Mouse (Mus musculus) heart, embryonic 10.5 days (tissue): Measurements from ENCODE around the gene Kif3b. TPM values are rescaled to one million over a fixed set of nuclear protein-coding genes. Genes with fewer than 3 reads are reported as not detected.

ENCODE experiments used
- DNase-seq: peaks from one replicate; pipeline ENCODE4 v3.0.0-alpha.2; 2017; ENCODE audit warnings: low spot score
- H3K27ac ChIP-seq: fragments of 300-500 bp; sonication (generic); 2 replicates; pipeline ENCODE4 v1.5.1; 2016; ENCODE audit warnings: mild to moderate bottlenecking
- H3K27me3 ChIP-seq: fragments of 300-500 bp; sonication (generic); 2 replicates; pipeline ENCODE4 v1.6.1; 2016; ENCODE audit warnings: mild to moderate bottlenecking; ENCODE audit not compliant: poor library complexity, insufficient read depth, severe bottlenecking
- H3K36me3 ChIP-seq: fragments of 300-500 bp; sonication (generic); 2 replicates; pipeline ENCODE4 v1.6.1; 2016; ENCODE audit warnings: mild to moderate bottlenecking, moderate library complexity
- H3K4me1 ChIP-seq: fragments of 300-500 bp; sonication (generic); 2 replicates; pipeline ENCODE4 v1.6.1; 2016; ENCODE audit warnings: mild to moderate bottlenecking
- H3K4me3 ChIP-seq: fragments of 300-500 bp; sonication (generic); 2 replicates; pipeline ENCODE4 v1.5.1; 2016; ENCODE audit warnings: mild to moderate bottlenecking, moderate library complexity
- H3K9me3 ChIP-seq: fragments of 300-500 bp; sonication (generic); 2 replicates; pipeline ENCODE4 v1.6.1; 2016; ENCODE audit warnings: mild to moderate bottlenecking, moderate library complexity
- WGBS: fragments of 180-500 bp; shearing (Covaris S2); methylation state at CpG from one replicate; pipeline ENCODE4 v1.1.7; 2016; 5-methylcytosine and 5-hydroxymethylcytosine counted together
- polyA plus RNA-seq: library from polyadenylated mRNA; unstranded; fragments of >200 nt; fragmentation: Nextera tagmentation; extraction: Ambion mirVana; gene quantifications from 2 replicates; pipeline ENCODE4 v1.2.1, GENCODE M21; 2016

Gene Kif3b
- polyA plus RNA-seq, 1 experiment from 2014 or later, result 4.1 TPM

GRCm38 (mm10) chr2:153338361-153339350, 47.4 kb downstream of the Kif3b start:
- H3K27ac ChIP-seq, result no peak overlapping the region
- peaks cover 14% of the 10 kb centered on the region for H3K4me1 ChIP-seq
- 82% methylated on average over 9 of the region's 9 CpGs for WGBS
- no peaks in the 10 kb centered on the region for H3K27me3 ChIP-seq
- 0 out of 2 replicates have a peak, but pooled peaks cover 14% of the 10 kb centered on the region for H3K36me3 ChIP-seq
- H3K9me3 ChIP-seq, result no peaks in the 10 kb centered on the region
- no peak overlapping the region for H3K4me3 ChIP-seq
- no peak for DNase-seq

DNA sequence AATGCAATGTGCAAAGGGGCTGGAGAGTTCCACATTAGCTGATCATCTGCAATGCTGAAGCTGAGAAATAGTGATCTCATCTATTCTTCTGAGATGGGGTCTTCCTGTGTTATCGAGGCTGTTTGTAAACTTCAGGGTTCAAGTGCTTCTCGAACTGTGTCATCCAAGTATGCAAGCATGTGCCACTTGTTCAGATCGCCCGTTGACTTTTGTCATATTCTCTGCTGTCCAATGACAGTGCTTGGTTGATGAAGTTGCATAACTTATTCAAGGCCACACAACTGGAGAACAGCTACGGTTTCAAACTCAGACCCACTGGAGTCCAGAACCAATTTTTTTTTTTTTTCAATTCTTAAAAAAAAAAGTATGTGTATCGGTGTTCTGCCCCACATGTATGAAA, 51.0 kb downstream of the Kif3b start:
- Histone ChIP-seq H3K4me1 (peaks cover 9% of the 10 kb centered on the region), H3K36me3 (peaks cover 11% of the 10 kb centered on the region; the same call in 1 of the 2 replicates), H3K27me3 (no peaks in the 10 kb centered on the region), H3K9me3 (no peaks in the 10 kb centered on the region), H3K27ac (no peak overlapping the region), H3K4me3 (no peak overlapping the region)
- DNase-seq, result no peak
- WGBS, result 92% methylated on average over 6 of the region's 6 CpGs

- Histone ChIP-seq H3K27me3 (no peaks in the 10 kb centered on the region), H3K4me1 (peaks cover 5% of the 10 kb centered on the region), H3K36me3 (peaks cover 11% of the 10 kb centered on the region; the same call in 1 of the 2 replicates), H3K27ac (no peak overlapping the region), H3K4me3 (no peak overlapping the region), H3K9me3 (no peaks in the 10 kb centered on the region)
- no peak for DNase-seq
- WGBS, result 77% methylated on average over 3 of the region's 3 CpGs
Observed at GRCm38 (mm10) chr2:153342602-153343001, 51.4 kb downstream of the Kif3b start.

DNA sequence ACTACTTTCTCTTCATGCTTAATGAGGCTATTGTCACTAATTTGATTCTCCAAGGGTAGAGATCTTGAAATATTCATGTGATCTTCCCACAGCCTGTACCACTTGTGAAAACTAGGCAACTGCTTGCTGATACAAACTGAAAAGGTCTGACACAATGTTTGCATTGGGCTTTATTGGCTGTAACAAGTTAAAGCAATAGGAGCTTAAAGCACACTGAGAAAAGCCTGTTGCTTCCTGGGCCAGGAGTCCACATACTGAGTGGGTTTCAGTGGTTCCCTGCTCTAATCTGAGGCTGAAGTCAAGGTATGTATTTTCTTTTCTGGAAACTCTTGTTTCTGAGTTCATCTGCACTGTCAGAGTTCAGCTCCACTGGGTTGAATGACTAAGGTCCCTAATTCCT, 52.0 kb downstream of the Kif3b start:
- no peak overlapping the region for H3K4me3 ChIP-seq
- H3K27me3 ChIP-seq, result no peaks in the 10 kb centered on the region
- no peaks in the 10 kb centered on the region for H3K9me3 ChIP-seq
- no peak overlapping the region for H3K27ac ChIP-seq
- H3K4me1 ChIP-seq, result peaks cover 6% of the 10 kb centered on the region
- no peak for DNase-seq
- H3K36me3 ChIP-seq, result peaks cover 11% of the 10 kb centered on the region; the same call in 1 of the 2 replicates

DNA sequence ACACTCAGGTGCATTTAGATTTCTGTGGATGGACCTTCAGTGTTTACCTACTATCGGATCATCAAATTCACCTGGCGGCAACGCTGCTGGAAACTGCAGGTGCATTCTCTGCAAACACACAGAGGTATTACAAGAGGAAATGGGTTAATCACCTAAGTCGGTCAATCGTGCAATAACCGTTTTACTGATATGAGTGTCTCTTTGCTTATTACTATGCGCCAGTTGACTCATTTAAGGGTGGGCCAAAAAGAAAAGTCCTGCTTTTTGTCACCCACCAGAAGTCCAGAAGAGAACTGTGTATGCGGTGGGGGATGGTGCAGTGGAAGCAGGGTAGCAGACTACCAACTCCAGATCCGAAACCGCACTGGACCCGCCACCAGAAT, 53.8 kb downstream of the Kif3b start:
- no peak for DNase-seq
- Histone ChIP-seq H3K36me3 (peaks cover 11% of the 10 kb centered on the region; the same call in 1 of the 2 replicates), H3K27ac (peak overlapping the region; percentile 100), H3K4me1 (peaks cover 20% of the 10 kb centered on the region), H3K27me3 (no peaks in the 10 kb centered on the region), H3K9me3 (no peaks in the 10 kb centered on the region), H3K4me3 (peak overlapping the region; percentile 97)
- 8% methylated on average over 11 of the region's 11 CpGs for WGBS

DNA sequence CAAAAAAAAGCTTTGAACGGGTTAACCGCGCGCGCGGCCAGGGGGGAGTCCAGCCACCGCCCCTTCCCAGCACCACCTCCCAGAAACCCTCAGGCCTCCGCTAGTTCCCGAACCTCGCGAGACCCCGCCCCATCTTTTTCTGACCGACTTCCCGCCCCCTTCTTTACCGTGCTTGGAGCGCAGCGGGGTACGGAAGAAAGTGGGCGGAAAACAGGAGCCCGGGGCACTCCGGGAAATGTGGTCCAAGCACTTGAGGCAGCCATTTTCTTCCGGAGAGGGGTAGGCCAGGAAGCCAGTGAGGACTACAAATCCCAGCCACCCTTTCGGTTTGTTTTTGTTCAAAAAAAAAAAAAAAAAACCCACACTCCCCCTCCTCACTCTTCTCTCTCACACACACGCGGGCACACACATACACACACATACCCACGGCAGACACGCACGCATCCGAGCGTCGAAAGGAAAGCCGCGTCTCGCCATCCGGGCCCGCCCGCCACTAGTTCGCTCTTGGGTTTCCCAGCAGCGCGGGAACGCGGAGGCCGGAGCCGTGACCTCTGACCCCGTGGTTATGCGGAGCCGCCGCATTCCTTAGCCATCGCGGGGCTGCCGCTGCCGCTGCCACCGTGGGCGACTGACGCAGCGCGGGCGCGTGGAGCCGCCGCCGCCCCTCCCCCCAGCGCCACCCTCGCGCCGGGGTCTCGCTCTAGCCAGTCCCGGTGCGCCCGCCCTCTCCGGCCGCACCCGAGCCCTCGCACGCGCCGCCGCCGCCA, 54.4 kb downstream of the Kif3b start, which contains the start of gene Asxl1:
Gene Asxl1 (plus strand): TSS at position 376 of the 767 bp plus-strand sequence.
- no peaks in the 10 kb centered on the region for H3K27me3 ChIP-seq
- H3K9me3 ChIP-seq, result no peaks in the 10 kb centered on the region
- H3K36me3 ChIP-seq, result peaks cover 8% of the 10 kb centered on the region; the same call in 1 of the 2 replicates
- H3K4me3 ChIP-seq, result peak within 1 kb of the TSS; percentile 97
- peak; percentile 99 for DNase-seq
- under 1% methylated on average over 75 of the region's 79 CpGs for WGBS
- peaks cover 26% of the 10 kb centered on the region for H3K4me1 ChIP-seq
- peak within 1 kb of the TSS; percentile 100 for H3K27ac ChIP-seq

DNA sequence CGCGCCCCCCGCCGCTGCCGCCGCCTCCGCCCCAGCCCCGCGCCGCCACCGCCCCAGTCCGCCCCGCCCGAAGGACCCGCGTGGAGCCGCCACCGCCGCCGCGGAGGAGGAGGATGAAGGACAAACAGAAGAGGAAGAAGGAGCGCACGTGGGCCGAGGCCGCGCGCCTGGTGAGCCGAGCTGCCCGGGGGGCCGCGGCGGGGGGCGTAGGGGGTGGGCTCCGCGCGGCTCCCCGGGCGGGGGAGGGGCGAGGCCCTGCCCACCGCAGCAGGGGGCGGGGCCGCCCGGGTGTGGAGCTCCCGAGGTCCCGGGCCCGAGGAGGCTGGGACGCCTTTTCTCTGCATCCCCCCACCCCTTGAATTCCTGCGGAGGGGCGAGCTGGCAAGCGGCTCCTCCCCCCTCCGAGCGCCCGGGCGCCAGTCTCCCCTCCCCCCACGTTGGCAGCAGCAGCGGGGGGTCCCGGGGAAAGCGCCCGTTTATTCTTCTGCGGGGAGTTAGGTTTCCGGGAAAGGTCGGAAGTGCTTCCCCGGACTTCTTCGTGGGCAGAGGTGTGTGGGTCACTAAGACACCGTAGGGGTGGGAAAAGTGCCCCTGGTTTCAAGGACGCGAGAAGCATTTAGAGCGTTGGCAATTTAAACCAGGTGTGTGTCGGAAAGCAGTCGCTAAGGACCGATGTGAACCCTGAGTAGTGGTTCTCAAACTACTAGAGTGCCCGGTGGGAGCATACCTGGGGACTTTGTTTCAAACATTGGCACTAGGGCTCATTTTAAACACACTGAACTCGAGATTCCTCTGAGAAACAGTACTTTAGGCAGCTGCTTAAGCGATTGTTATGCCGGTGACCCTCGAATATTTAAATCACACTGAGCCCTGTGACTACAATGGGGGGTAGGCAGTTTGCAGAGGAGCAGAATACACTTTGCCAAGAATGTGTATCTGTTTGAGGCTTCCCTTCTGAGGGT, 55.3 kb downstream of the Kif3b start:
- Histone ChIP-seq H3K4me3 (peak overlapping the region; percentile 97), H3K4me1 (peaks cover 34% of the 10 kb centered on the region), H3K27ac (peak overlapping the region; percentile 100), H3K27me3 (no peaks in the 10 kb centered on the region), H3K36me3 (peaks cover 8% of the 10 kb centered on the region; the same call in 1 of the 2 replicates), H3K9me3 (no peaks in the 10 kb centered on the region)
- peak; percentile 93 for DNase-seq
- under 1% methylated on average over 54 of the region's 76 CpGs for WGBS

- 10% methylated on average over 9 of the region's 9 CpGs for WGBS
- peaks cover 7% of the 10 kb centered on the region for H3K36me3 ChIP-seq
- peak overlapping the region; percentile 100 for H3K27ac ChIP-seq
- H3K9me3 ChIP-seq, result no peaks in the 10 kb centered on the region
- peaks cover 36% of the 10 kb centered on the region for H3K4me1 ChIP-seq
- peak overlapping the region; percentile 97 for H3K4me3 ChIP-seq
- H3K27me3 ChIP-seq, result no peaks in the 10 kb centered on the region
- no peak for DNase-seq
Observed at GRCm38 (mm10) chr2:153347183-153347781, 56.1 kb downstream of the Kif3b start.

DNA sequence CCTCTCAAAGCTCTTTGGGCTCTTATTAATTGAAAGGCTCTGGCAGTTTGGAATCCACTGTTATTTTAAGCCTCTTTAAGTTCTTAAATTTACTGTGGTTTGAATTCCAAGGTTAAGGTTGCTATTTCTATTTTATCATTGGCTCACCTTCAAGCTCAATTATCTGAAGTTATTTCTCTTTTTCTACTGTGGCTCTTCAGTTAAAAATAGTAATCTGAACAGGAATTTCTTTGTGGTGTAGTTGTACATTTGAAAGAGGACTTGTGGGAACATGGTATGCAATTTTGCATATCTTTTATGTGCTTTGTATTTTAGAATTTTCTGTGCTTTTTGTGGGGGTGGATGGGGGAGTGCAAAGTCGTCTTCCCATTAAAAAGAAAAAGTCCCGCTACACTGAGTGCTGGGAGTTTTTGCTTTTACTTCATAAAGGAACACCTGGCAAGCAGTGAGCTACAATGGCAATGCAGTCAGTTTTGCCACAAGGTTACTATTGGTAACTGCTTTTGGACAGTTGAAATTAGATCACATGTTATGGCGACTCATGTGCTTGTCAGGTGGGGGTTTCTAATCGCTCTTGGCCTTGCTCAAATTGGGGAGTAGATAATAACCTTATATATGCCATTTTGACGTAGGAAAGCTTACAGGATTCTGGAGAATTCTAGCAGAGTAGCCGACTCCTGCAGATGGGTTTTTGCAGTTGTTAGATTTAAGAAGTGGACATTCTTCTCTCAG, 57.1 kb downstream of the Kif3b start:
- Histone ChIP-seq H3K4me3 (peak overlapping the region; percentile 97), H3K9me3 (no peaks in the 10 kb centered on the region), H3K36me3 (peaks cover 11% of the 10 kb centered on the region), H3K4me1 (peaks cover 36% of the 10 kb centered on the region), H3K27ac (peak overlapping the region; percentile 100; the same call in 1 of the 2 replicates), H3K27me3 (no peaks in the 10 kb centered on the region)
- DNase-seq, result no peak
- 60% methylated on average over 6 of the region's 6 CpGs for WGBS

GRCm38 (mm10) chr2:153350552-153351181, 59.5 kb downstream of the Kif3b start:
- Histone ChIP-seq H3K4me3 (peak overlapping the region; percentile 37; the same call in 1 of the 2 replicates), H3K36me3 (peaks cover 33% of the 10 kb centered on the region), H3K9me3 (no peaks in the 10 kb centered on the region), H3K27me3 (no peaks in the 10 kb centered on the region), H3K27ac (peak overlapping the region; percentile 77; the same call in 1 of the 2 replicates), H3K4me1 (peaks cover 36% of the 10 kb centered on the region)
- peak; percentile 78 for DNase-seq
- 13% methylated on average over 6 of the region's 6 CpGs for WGBS

DNA sequence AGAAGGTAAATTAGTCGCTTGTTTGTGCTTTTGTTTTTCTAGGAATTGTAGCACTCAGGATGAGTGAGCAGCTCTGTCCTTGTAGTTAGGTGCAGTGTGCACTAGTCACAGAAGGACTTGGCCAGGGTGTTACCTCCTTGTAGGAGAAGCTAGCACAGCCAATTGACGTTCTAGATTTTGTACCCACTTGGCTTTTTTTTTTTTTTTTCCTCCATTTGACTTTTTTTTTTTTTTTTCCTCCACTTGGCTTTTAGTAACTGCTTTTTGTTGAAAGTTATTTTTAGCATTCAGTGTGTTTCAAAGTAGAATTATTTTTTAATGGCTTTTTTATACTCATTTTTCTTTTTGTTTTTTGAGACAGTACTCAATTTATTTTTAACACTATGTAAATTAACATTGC, 63.4 kb downstream of the Kif3b start:
- 75% methylated on average over 2 of the region's 2 CpGs for WGBS
- H3K9me3 ChIP-seq, result no peaks in the 10 kb centered on the region
- peaks cover 71% of the 10 kb centered on the region for H3K36me3 ChIP-seq
- H3K4me3 ChIP-seq, result no peak overlapping the region
- no peak for DNase-seq
- no peaks in the 10 kb centered on the region for H3K27me3 ChIP-seq
- H3K4me1 ChIP-seq, result peaks cover 21% of the 10 kb centered on the region
- no peak overlapping the region for H3K27ac ChIP-seq
